Mouse (Mus musculus): ENCODE results near the gene Grin2a. TPM values are rescaled to one million over a fixed set of nuclear protein-coding genes. Genes with fewer than 3 reads are reported as not detected.
A peak's percentile ranks its signal among the peaks of the same experiment; 100 is the strongest.

Gene Grin2a
- polyA plus RNA-seq, 1 experiment from 2014 or later = 0.04 TPM

DNA sequence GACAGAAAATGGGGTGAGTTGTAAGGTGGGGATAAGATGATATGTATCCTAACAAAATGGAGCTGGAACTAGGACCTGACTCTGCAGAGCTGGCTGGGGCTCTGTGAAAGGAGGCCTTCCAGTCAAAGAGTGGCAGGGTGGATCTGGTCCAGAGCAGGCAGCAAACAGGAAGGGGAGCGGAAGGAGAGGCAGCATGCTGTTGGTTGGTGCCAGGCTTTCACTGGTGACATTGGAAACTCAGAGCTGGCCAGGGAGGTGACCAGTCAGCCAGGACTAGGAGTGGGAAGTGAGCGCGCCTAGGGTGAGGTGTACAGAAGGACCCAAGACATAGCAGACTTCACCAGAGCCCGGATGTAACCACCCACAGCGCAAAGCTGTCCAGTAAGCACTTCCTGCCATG is 267.8 kb downstream of the Grin2a start:
- no peaks in the 10 kb centered on the region for H3K4me1 ChIP-seq
- H3K36me3 ChIP-seq = no peaks in the 10 kb centered on the region
- H3K9ac ChIP-seq = no peak overlapping the region
- no peak for ATAC-seq
- 77% methylated on average over 5 of the region's 5 CpGs for WGBS (ENCODE audit: insufficient replicate concordance)
- H3K27me3 ChIP-seq (replicated peaks) = no peaks in the 10 kb centered on the region
- H3K9me3 ChIP-seq (replicated peaks) = peaks cover 3% of the 10 kb centered on the region; the same call in 1 of the 2 replicates
- H3K4me3 ChIP-seq = no peak overlapping the region
- H3K27ac ChIP-seq = no peak overlapping the region
- no peak overlapping the region for H3K4me2 ChIP-seq

DNA sequence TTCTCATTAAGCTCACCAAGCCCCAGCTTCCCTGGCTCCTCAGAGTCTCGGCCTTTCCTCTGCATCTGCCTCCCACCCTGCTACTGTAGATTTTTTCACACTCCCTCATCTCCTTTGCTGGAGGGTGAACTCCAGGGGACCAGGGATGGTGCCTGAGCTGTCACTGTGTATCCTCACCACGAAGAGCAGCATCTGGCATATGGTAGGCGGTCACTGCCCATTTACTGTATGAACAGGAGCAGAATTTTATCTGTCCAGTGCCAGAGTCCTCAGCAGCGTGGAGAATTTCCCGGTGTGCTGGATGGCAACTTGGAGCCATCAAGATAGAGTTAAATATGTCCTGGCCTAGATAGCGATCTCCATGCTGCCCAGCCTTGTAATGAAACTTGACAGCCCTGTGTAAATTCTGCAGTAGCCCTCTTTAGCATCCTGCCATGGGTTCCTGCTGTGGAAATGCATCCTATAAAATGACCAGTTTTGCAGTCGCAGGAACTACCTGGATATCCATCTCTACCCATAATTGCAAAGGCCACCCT is 269.7 kb downstream of the Grin2a start:
- Histone ChIP-seq H3K27ac (no peak overlapping the region), H3K36me3 (no peaks in the 10 kb centered on the region), H3K4me3 (no peak overlapping the region), H3K9ac (no peak overlapping the region), H3K9me3 (replicated peaks) (no peaks in the 10 kb centered on the region), H3K4me1 (no peaks in the 10 kb centered on the region), H3K27me3 (replicated peaks) (no peaks in the 10 kb centered on the region), H3K4me2 (no peak overlapping the region)
- no peak for ATAC-seq
- WGBS (ENCODE audit: insufficient replicate concordance) = 60% methylated on average over 7 of the region's 7 CpGs

DNA sequence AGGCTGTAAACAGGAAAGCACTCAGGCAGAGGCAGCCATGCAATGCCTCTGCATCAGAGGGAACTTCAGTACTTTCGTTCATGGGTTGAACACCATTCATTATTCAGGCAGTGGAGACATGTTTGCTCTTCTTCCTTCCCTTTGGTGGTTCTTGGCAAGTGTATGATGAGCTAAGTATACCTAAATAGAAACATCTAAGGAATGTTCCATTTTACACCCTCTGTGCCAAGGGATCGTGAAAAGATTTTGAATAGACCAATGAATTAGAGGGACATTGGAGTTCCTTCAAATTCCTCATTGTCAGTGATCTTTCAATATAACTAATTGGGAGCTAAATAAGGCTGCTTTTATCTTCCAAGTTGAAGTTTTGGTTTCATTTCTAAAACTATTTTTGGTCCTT is 284.0 kb downstream of the Grin2a start:
- Histone ChIP-seq H3K4me3 (no peak overlapping the region), H3K9me3 (replicated peaks) (no peaks in the 10 kb centered on the region), H3K27ac (no peak overlapping the region), H3K9ac (no peak overlapping the region), H3K4me2 (no peak overlapping the region), H3K27me3 (replicated peaks) (no peaks in the 10 kb centered on the region), H3K4me1 (no peaks in the 10 kb centered on the region), H3K36me3 (no peaks in the 10 kb centered on the region)
- 63% methylated on average over 2 of the region's 2 CpGs for WGBS (ENCODE audit: insufficient replicate concordance)
- ATAC-seq = no peak

DNA sequence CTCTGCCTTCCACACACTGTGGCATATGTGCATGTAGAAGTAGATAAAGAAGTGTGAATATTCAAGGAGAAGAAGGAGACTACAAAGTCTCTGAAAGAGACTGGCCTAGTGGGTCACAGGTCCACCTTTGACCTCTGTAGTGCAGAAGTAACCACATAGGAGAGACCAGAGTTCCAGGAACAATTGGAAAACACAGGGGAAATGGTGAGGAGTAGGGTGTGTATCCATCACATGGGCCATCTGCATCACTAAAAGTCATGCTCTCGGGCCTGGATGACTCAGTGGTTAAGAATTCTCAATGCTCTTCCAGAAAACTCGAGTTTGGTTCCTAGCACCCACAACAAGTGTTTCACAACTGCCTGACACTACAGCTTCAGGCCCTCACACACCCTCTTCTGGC is 285.4 kb downstream of the Grin2a start:
- Histone ChIP-seq H3K27ac (no peak overlapping the region), H3K9me3 (replicated peaks) (no peaks in the 10 kb centered on the region)

DNA sequence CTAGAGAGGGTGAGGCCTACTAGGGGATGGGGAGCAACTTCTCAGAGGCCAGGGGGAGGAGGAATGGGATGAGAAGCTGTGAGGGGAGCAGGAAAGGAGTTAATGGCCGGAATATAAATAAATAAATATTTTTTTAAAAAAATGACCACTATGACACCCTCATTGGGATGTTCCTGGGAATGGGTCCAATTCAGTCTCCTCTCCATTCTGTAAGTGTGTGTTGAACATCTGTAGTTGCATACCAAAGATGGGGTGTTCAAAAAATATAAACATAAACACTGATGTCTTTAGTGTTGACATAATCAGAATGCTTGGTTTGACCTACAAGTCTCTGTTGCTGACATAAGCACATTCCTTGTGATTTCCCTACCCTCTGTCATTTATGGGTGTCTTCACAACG is 298.2 kb downstream of the Grin2a start:
- no peak overlapping the region for H3K4me2 ChIP-seq
- no peaks in the 10 kb centered on the region for H3K27me3 ChIP-seq (replicated peaks)
- H3K4me1 ChIP-seq = no peaks in the 10 kb centered on the region
- no peaks in the 10 kb centered on the region for H3K9me3 ChIP-seq (replicated peaks)
- H3K36me3 ChIP-seq = no peaks in the 10 kb centered on the region
- ATAC-seq = no peak
- no peak overlapping the region for H3K9ac ChIP-seq
- H3K4me3 ChIP-seq = no peak overlapping the region
- 53% methylated on average over 2 of the region's 2 CpGs for WGBS (ENCODE audit: insufficient replicate concordance)
- H3K27ac ChIP-seq = no peak overlapping the region

More for the DNA sequence above, 285.4 kb downstream of the Grin2a start:
- H3K36me3 ChIP-seq = no peaks in the 10 kb centered on the region
- H3K27me3 ChIP-seq (replicated peaks) = no peaks in the 10 kb centered on the region
- WGBS (ENCODE audit: insufficient replicate concordance) = 35% methylated on average over 2 of the region's 2 CpGs
- no peak overlapping the region for H3K4me3 ChIP-seq
- no peak overlapping the region for H3K9ac ChIP-seq
- H3K4me2 ChIP-seq = no peak overlapping the region
- ATAC-seq = no peak
- no peaks in the 10 kb centered on the region for H3K4me1 ChIP-seq

DNA sequence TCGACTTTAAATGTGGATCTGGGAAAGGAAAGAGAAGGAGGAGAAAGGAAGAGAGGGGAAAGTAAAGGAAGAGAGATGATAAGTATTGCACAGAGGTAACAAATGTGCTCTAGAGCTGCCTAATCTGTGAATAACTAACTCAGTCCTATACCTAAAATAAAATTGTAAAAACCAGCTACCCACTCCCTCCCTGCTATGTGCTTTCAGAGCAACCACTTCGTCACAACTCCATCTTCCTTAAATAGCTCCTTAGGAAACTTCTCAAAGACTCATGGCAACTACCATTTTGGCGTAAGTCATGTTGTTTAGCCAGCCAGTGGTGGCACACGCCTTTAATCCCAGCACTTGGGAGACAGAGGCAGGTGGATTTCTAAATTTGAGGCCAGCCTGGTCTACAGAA is 301.3 kb downstream of the Grin2a start:
- Histone ChIP-seq H3K36me3 (no peaks in the 10 kb centered on the region), H3K27ac (no peak overlapping the region), H3K4me1 (no peaks in the 10 kb centered on the region), H3K4me2 (no peak overlapping the region), H3K9me3 (replicated peaks) (no peaks in the 10 kb centered on the region), H3K4me3 (no peak overlapping the region), H3K27me3 (replicated peaks) (no peaks in the 10 kb centered on the region), H3K9ac (no peak overlapping the region)
- WGBS (ENCODE audit: insufficient replicate concordance) = 45% methylated on average over 4 of the region's 4 CpGs
- ATAC-seq = no peak

DNA sequence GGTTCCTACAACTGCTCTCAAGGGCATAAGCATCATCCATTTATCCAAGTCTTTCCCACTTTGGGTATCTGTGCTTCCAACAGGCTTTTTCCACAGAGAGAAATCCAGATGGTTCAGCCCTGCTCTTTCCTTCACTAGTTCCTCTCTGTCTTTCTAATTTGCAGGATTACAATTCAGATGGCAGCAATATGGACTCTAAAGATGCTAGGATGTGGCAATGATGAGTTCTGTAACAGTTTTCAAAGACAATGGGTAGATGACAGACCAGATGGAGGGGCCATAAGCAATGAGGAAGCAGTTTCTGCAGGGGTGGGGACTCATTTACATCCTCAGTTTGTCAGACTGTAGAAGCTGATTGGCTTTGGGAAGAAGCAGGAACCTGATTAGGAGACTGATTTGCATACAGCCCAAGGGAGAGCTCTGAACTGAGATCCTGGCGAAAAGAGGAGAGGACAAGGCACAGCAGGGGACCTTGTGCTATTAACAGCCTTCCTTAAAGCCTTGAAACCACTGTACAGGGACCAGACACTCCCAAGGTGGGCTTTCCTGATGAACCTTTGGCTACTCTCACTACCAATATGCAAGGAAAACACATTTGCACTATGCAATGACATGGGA is 306.7 kb downstream of the Grin2a start:
- Histone ChIP-seq H3K9me3 (replicated peaks) (no peaks in the 10 kb centered on the region), H3K9ac (no peak overlapping the region), H3K4me3 (no peak overlapping the region), H3K27ac (no peak overlapping the region), H3K4me2 (no peak overlapping the region), H3K4me1 (no peaks in the 10 kb centered on the region), H3K27me3 (replicated peaks) (no peaks in the 10 kb centered on the region), H3K36me3 (no peaks in the 10 kb centered on the region)
- 13% methylated on average over 1 of the region's 1 CpGs for WGBS (ENCODE audit: insufficient replicate concordance)
- no peak for ATAC-seq

DNA sequence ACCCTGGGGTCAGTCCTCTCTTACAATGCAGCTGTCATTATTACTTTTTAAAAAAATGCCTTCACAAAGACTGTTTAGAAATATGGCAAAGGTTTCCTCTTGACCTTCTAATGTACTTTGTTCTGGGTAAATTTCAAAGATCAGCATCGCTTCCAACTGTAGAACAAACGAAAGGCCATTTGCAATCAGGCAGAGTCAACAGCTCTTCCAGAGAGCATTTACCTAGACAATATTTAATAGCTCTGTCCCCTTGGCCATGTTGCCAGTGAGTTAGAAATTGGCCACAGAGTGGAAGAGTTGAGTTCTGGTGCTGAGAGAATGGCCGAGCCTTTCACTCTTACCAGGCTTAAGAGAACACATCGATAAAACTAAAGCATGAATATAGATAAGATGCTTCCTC is 314.8 kb downstream of the Grin2a start:
- peak; percentile 44; the same call in 1 of the 2 replicates for ATAC-seq
- Histone ChIP-seq H3K9ac (no peak overlapping the region), H3K4me2 (no peak overlapping the region), H3K4me1 (no peaks in the 10 kb centered on the region), H3K27ac (0 out of 2 replicates have a peak overlapping the region, but pooled peaks have one; percentile 30), H3K4me3 (no peak overlapping the region), H3K27me3 (replicated peaks) (no peaks in the 10 kb centered on the region), H3K36me3 (no peaks in the 10 kb centered on the region), H3K9me3 (replicated peaks) (no peaks in the 10 kb centered on the region)
- 71% methylated on average over 4 of the region's 4 CpGs for WGBS (ENCODE audit: insufficient replicate concordance)

DNA sequence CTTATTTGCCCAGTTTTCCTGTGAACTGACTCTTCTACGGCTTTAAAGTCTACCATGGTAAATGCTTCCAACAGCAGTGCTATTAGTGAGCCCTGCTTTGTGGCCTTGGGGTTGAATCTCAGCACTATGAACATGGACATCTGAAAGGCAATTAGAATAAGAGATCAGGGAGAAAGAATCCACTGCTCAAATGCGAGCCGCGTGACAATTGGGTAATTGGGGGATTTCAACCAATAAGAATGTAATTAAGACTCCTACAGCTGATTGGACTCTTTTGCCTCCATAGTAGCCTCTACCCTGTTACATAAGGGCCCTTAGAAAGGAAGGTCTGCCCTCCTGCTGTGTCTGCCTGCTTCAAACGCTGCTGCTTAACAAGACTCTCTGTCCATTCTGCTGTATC is 315.4 kb downstream of the Grin2a start:
- Histone ChIP-seq H3K36me3 (no peaks in the 10 kb centered on the region), H3K4me1 (no peaks in the 10 kb centered on the region), H3K9me3 (replicated peaks) (no peaks in the 10 kb centered on the region), H3K4me2 (no peak overlapping the region), H3K27ac (0 out of 2 replicates have a peak overlapping the region, but pooled peaks have one; percentile 30), H3K27me3 (replicated peaks) (no peaks in the 10 kb centered on the region), H3K4me3 (no peak overlapping the region), H3K9ac (no peak overlapping the region)
- 74% methylated on average over 5 of the region's 5 CpGs for WGBS (ENCODE audit: insufficient replicate concordance)
- no peak for ATAC-seq

DNA sequence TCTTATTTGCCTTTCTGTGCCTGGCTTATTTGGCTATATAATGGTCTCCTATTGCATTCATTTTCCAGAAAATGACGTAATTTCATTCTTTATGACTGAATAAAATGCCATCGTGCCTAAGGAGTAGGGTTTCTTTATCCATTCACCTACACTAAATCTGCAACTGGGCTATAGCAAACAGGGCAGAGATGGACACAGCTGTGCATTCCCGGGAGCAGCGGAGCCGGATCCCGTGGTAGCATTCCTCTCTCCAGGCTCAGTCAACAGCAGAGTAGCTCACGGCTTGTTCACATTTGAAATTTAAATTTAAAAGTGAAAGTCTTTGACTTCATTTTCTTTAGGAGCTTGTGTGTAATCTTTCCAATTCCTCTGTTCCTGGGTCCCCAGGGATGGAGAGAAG is 316.6 kb downstream of the Grin2a start:
- Histone ChIP-seq H3K27ac (no peak overlapping the region), H3K27me3 (replicated peaks) (no peaks in the 10 kb centered on the region), H3K4me3 (no peak overlapping the region), H3K9ac (no peak overlapping the region), H3K4me2 (no peak overlapping the region), H3K36me3 (no peaks in the 10 kb centered on the region), H3K9me3 (replicated peaks) (no peaks in the 10 kb centered on the region), H3K4me1 (no peaks in the 10 kb centered on the region)
- 77% methylated on average over 7 of the region's 7 CpGs for whole genome bisulfite sequencing (ENCODE audit: insufficient replicate concordance)
- ATAC-seq = no peak

DNA sequence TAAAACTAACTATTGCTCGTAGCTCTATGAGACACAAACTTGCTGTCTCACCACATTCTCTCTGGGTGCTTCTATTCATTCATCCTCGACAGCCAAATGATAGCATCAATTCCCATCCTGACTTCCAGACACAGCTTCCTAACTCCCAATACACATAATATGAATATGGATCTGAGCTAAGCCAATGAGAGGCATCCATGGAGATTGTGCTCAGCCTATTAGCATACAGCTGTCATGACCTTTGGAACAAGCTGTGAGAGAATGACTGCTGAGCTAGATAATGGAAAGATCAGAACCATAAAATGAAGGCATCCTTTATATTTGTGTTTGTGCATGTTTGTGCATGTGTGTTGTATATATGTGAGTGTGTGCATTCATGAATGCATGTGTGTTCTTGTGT is 323.0 kb downstream of the Grin2a start:
- Histone ChIP-seq H3K4me1 (no peaks in the 10 kb centered on the region), H3K9me3 (replicated peaks) (no peaks in the 10 kb centered on the region), H3K27me3 (replicated peaks) (no peaks in the 10 kb centered on the region), H3K4me2 (no peak overlapping the region), H3K4me3 (no peak overlapping the region), H3K36me3 (no peaks in the 10 kb centered on the region), H3K27ac (no peak overlapping the region), H3K9ac (no peak overlapping the region)
- 61% methylated on average over 2 of the region's 2 CpGs for WGBS (ENCODE audit: insufficient replicate concordance)
- 0 out of 2 replicates have a peak, but pooled peaks have one; percentile 35 for ATAC-seq

DNA sequence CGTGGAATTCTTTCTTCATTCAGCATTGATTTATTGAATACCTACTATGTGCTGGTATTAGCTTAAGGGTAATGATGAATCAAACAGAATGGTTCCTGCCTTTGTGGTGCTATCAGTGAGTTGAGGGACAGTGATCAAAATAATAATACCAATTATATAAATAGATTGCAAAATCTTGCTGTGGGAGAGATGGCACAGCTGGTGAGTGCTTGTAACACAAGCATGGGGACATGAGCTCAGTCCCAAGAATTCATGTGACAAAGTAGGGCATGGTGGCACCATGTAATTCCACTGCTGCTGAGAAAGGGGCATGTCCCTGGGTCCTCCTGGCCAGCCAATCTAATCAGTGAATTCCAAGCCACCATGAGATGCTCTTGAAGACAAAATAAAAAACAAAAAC is 324.1 kb downstream of the Grin2a start:
- Histone ChIP-seq H3K4me1 (no peaks in the 10 kb centered on the region), H3K36me3 (no peaks in the 10 kb centered on the region), H3K9ac (no peak overlapping the region), H3K4me2 (no peak overlapping the region), H3K4me3 (no peak overlapping the region), H3K27me3 (replicated peaks) (no peaks in the 10 kb centered on the region), H3K27ac (no peak overlapping the region), H3K9me3 (replicated peaks) (no peaks in the 10 kb centered on the region)
- no peak for ATAC-seq
- 61% methylated on average over 1 of the region's 1 CpGs for WGBS (ENCODE audit: insufficient replicate concordance)

DNA sequence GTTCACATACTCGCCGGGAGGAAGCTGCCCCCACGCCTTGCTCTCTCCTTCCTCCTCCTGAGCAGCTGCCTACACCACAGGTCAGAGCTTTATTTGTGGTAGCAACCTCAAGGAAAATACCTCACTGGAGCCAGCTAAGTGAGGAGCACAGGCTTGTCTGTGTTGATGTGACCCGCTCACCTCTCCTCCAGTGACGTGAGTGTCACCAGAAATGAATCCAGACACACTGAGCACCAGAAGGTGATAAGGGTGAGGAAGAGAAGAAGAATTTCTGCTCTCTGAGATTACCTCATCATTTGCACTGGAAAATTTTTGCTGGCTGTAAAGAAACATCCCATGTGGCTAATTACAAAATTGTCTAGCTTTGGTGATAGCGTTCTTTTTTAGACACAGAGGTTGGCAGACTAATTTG is 324.6 kb downstream of the Grin2a start:
- no peak overlapping the region for H3K4me2 ChIP-seq
- no peaks in the 10 kb centered on the region for H3K9me3 ChIP-seq (replicated peaks)
- no peaks in the 10 kb centered on the region for H3K27me3 ChIP-seq (replicated peaks)
- H3K27ac ChIP-seq = no peak overlapping the region
- no peak overlapping the region for H3K9ac ChIP-seq
- no peak overlapping the region for H3K4me3 ChIP-seq
- 59% methylated on average over 6 of the region's 6 CpGs for WGBS (ENCODE audit: insufficient replicate concordance)
- H3K4me1 ChIP-seq = no peaks in the 10 kb centered on the region
- no peak for ATAC-seq
- no peaks in the 10 kb centered on the region for H3K36me3 ChIP-seq

Measured in liver, embryonic 12.5 days (tissue).